Comparison of ENCODE assay signal across 7 mouse cellular contexts in genomic region chr9:15708979-15709598, GRCm38 (mm10). TPM values are rescaled to one million over a fixed set of nuclear protein-coding genes. Genes with fewer than 3 reads are reported as not detected.
DNase-seq lines count a peak whose midpoint lies in the region; ATAC-seq lines count a peak whose summit lies in the region.

No protein-coding gene starts in this region.

- H3K36me3 ChIP-seq in neural tube, embryonic 11.5 days (ENCODE audit: control insufficient read depth, insufficient read depth, low read length): no peaks in the 10 kb centered on the region
- no peaks in the 10 kb centered on the region for H3K36me3 ChIP-seq in hindbrain, embryonic 14.5 days (replicated peaks; ENCODE audit: control insufficient read depth, insufficient read depth)
- H3K36me3 ChIP-seq in macrophage (ENCODE audit: inconsistent target): no peaks in the 10 kb centered on the region

- peak overlapping the region; percentile 84 for H3K9ac ChIP-seq in neural tube, embryonic 11.5 days (ENCODE audit: low read length)
- H3K9ac ChIP-seq in hindbrain, embryonic 14.5 days: peak overlapping the region; percentile 87

- peaks cover 40% of the 10 kb centered on the region for H3K79me2 ChIP-seq in macrophage (ENCODE audit: inconsistent target)

- no peak for DNase-seq in neural tube, embryonic 11.5 days (ENCODE audit: low spot score)
- no peak for DNase-seq in neural tube, embryonic 10.5 days (ENCODE audit: extremely low spot score, low spot score)
- peak; percentile 18 for DNase-seq in c-Kit-positive CD71-positive TER-119-positive erythroid progenitor cells, embryonic 14.5 days (ENCODE audit: low spot score)
- DNase-seq in hindbrain, embryonic 14.5 days (ENCODE audit: low spot score): peak; percentile 33
- no peak for DNase-seq in right cerebral cortex, postnatal 4 days
- DNase-seq in gastrocnemius, postnatal 36 days: no peak

- H3K4me2 ChIP-seq in neural tube, embryonic 11.5 days (ENCODE audit: low read depth): peak overlapping the region; percentile 54
- H3K4me2 ChIP-seq in hindbrain, embryonic 14.5 days (replicated peaks): peak overlapping the region; percentile 79

- H3K4me1 ChIP-seq in neural tube, embryonic 11.5 days (ENCODE audit: control insufficient read depth, insufficient read depth, low read length): no peaks in the 10 kb centered on the region
- H3K4me1 ChIP-seq in hindbrain, embryonic 14.5 days (replicated peaks; ENCODE audit: control insufficient read depth, insufficient read depth, low read length): peaks cover 26% of the 10 kb centered on the region

- H3K27me3 ChIP-seq in neural tube, embryonic 11.5 days (ENCODE audit: control insufficient read depth, insufficient read depth, low read length): no peaks in the 10 kb centered on the region
- H3K27me3 ChIP-seq in hindbrain, embryonic 14.5 days (ENCODE audit: control insufficient read depth, insufficient read depth, low read length): no peaks in the 10 kb centered on the region

- peak overlapping the region; percentile 74 for H3K4me3 ChIP-seq in neural tube, embryonic 11.5 days (ENCODE audit: low read depth, low read length)
- H3K4me3 ChIP-seq in hindbrain, embryonic 14.5 days (replicated peaks; ENCODE audit: low read length): peak overlapping the region; percentile 79
- H3K4me3 ChIP-seq in macrophage (ENCODE audit: inconsistent target): peak overlapping the region; percentile 27

- H3K27ac ChIP-seq in neural tube, embryonic 11.5 days (ENCODE audit: low read depth, low read length): peak overlapping the region; percentile 57; the same call in 1 of the 2 replicates
- peak overlapping the region; percentile 93 for H3K27ac ChIP-seq in hindbrain, embryonic 14.5 days
- peak overlapping the region; percentile 78 for H3K27ac ChIP-seq in macrophage

- 18% methylated on average over 14 of the region's 14 CpGs for WGBS in neural tube, embryonic 11.5 days
- WGBS in hindbrain, embryonic 14.5 days: 12% methylated on average over 14 of the region's 14 CpGs
- WGBS in macrophage (ENCODE audit: missing documents): 26% methylated on average over 14 of the region's 14 CpGs

- intact Hi-C loops in gastrocnemius, postnatal 36 days (cut with DNase I): no loop called here

- H3K9me3 ChIP-seq in neural tube, embryonic 11.5 days (ENCODE audit: control insufficient read depth, low read length): no peaks in the 10 kb centered on the region
- no peaks in the 10 kb centered on the region for H3K9me3 ChIP-seq in hindbrain, embryonic 14.5 days (ENCODE audit: control insufficient read depth, low read length)

- peak; percentile 54 for ATAC-seq in neural tube, embryonic 11.5 days (ENCODE audit: insufficient read depth, low FRiP score, low TSS enrichment)
- peak; percentile 71 for ATAC-seq in hindbrain, embryonic 14.5 days (ENCODE audit: low FRiP score)

RNA-seq across cellular contexts. Expression of gene Slc36a4, which starts 0.4 kb away (rescaled TPM):
- polyA plus RNA-seq in neural tube, embryonic 11.5 days (2014; fragmentation: Nextera tagmentation; extraction: Ambion mirVana): 21.7 and 23.6 TPM in 2 replicates
- 41.1 and 48.1 TPM in 2 replicates for polyA plus RNA-seq in hindbrain, embryonic 14.5 days (2014; fragmentation: Nextera tagmentation; extraction: Ambion mirVana)
- total RNA-seq in macrophage (2018; cell fraction: chromatin; rRNA removed): 10 to 100 TPM in 19 of 26 experiments, 1 to 10 TPM in 7; 4.9 to 41.5 (median 24.9) TPM
- 10 to 100 TPM; 16.6 to 41.8 (median 24.7) TPM for total RNA-seq in macrophage (2018; cell fraction: cytosol; rRNA removed)
- 10 to 100 TPM in 25 of 26 experiments, 1 to 10 TPM in 1; 9.1 to 58.7 (median 30.0) TPM for total RNA-seq in macrophage (2018; cell fraction: nucleus; rRNA removed)
- polyA plus RNA-seq in macrophage (2018): 21.2 to 26.7 TPM (median 21.7 TPM) in 3 replicates
- total RNA-seq in gastrocnemius, postnatal 36 days (2021): 1 to 10 TPM; 2.3 to 2.9 TPM

Comparison
In these comparisons a context has a peak if more than half of its experiments do, and no peak if none do; other contexts are left out.
1. DNase-seq: peak in c-Kit-positive CD71-positive TER-119-positive erythroid progenitor cells, embryonic 14.5 days (single experiment) and hindbrain, embryonic 14.5 days (single experiment); none in neural tube, embryonic 11.5 days (single experiment), neural tube, embryonic 10.5 days (single experiment), right cerebral cortex, postnatal 4 days (single experiment) and gastrocnemius, postnatal 36 days (0 of 2).
2. H3K4me3 ChIP-seq: peak in every context shown above with its lines; median percentile 79 in hindbrain, embryonic 14.5 days; 74 in neural tube, embryonic 11.5 days; 27 in macrophage.
3. Peak in every context shown above with its lines, with median percentiles within 50 percentile points of each other: H3K27ac ChIP-seq.